Mouse (Mus musculus) intestine, embryonic 15.5 days (tissue): ENCODE data around the gene Prkar1b. TPM values are rescaled to one million over a fixed set of nuclear protein-coding genes. Genes with fewer than 3 reads are reported as not detected.

Experiments
- ATAC-seq: fragments of 200-750 bp; cut with Nextera tagmentation; 2 replicates; pipeline ENCODE4 v1.8.0; 2017; ENCODE audit warnings: moderate TSS enrichment, moderate library complexity
- H3K27ac ChIP-seq: fragments of 300-500 bp; sonication (generic); 2 replicates; pipeline ENCODE4 v1.5.1; 2015; ENCODE audit warnings: mild to moderate bottlenecking, inconsistent platforms
- H3K27me3 ChIP-seq: fragments of 300-500 bp; sonication (generic); replicated peaks from 2 replicates; pipeline ENCODE4 v1.6.1; 2015; ENCODE audit warnings: inconsistent platforms
- H3K36me3 ChIP-seq: fragments of 300-500 bp; sonication (generic); 2 replicates; pipeline ENCODE4 v1.6.1; 2015; ENCODE audit warnings: inconsistent platforms
- H3K4me1 ChIP-seq: fragments of 300-500 bp; sonication (generic); replicated peaks from 2 replicates; pipeline ENCODE4 v1.6.1; 2015; ENCODE audit warnings: inconsistent platforms
- H3K4me2 ChIP-seq: fragments of 300-500 bp; sonication (generic); replicated peaks from 2 replicates; pipeline ENCODE4 v1.6.1; 2015; ENCODE audit warnings: mild to moderate bottlenecking, inconsistent platforms
- H3K4me3 ChIP-seq: fragments of 300-500 bp; sonication (generic); replicated peaks from 2 replicates; pipeline ENCODE4 v1.5.1; 2015; ENCODE audit warnings: inconsistent platforms
- H3K9ac ChIP-seq: fragments of 300-500 bp; sonication (generic); 2 replicates; pipeline ENCODE4 v1.6.1; 2015; ENCODE audit warnings: inconsistent platforms
- H3K9me3 ChIP-seq: fragments of 300-500 bp; sonication (generic); 2 replicates; pipeline ENCODE4 v1.6.1; 2016; ENCODE audit warnings: inconsistent platforms
- WGBS: fragments of 180-500 bp; shearing (Covaris S2); methylation state at CpG from one replicate; pipeline ENCODE4 v1.1.7; 2015; 5-methylcytosine and 5-hydroxymethylcytosine counted together
- polyA plus RNA-seq: library from polyadenylated mRNA; unstranded; fragments of >200 nt; fragmentation: Nextera tagmentation; extraction: Ambion mirVana; gene quantifications from 2 replicates; pipeline ENCODE4 v1.2.1, GENCODE M21; 2015

Prkar1b gene
- polyA plus RNA-seq, 1 experiment from 2014 or later = 26.1 TPM

GRCm38 (mm10) chr5:139091713-139092112 lies 58.1 kb downstream of the Prkar1b start:
- Histone ChIP-seq H3K36me3 (no peaks in the 10 kb centered on the region), H3K27ac (no peak overlapping the region), H3K27me3 (no peaks in the 10 kb centered on the region), H3K4me2 (no peak overlapping the region), H3K9me3 (no peaks in the 10 kb centered on the region), H3K9ac (no peak overlapping the region), H3K4me1 (peaks cover 9% of the 10 kb centered on the region), H3K4me3 (no peak overlapping the region)
- 87% methylated on average over 3 of the region's 3 CpGs for WGBS
- ATAC-seq = no peak

DNA sequence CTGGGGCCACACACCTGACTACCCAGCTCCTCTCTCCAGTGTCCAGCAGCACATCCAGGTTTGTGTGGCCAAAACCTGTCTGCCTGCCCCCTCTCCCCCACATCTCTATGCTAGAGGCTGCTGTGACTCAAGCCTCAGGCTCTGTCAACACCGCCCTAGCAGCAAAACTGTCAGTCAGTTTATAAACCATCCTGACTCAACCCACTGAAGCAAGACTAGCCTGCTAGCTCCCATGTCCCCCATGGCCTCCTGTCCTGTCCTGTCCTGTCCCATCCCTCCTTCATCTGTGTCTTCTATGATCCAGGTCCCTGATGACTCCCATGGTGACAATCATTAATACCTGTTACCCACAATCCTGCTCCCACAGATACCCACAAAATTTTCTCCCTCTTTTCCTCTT lies 59.6 kb downstream of the Prkar1b start:
- Histone ChIP-seq H3K27ac (no peak overlapping the region), H3K4me3 (no peak overlapping the region), H3K27me3 (no peaks in the 10 kb centered on the region), H3K4me1 (peaks cover 3% of the 10 kb centered on the region; the same call in 1 of the 2 replicates), H3K36me3 (no peaks in the 10 kb centered on the region), H3K9ac (no peak overlapping the region), H3K4me2 (no peak overlapping the region), H3K9me3 (no peaks in the 10 kb centered on the region)
- ATAC-seq = no peak
- WGBS = 72% methylated on average over 1 of the region's 1 CpGs

DNA sequence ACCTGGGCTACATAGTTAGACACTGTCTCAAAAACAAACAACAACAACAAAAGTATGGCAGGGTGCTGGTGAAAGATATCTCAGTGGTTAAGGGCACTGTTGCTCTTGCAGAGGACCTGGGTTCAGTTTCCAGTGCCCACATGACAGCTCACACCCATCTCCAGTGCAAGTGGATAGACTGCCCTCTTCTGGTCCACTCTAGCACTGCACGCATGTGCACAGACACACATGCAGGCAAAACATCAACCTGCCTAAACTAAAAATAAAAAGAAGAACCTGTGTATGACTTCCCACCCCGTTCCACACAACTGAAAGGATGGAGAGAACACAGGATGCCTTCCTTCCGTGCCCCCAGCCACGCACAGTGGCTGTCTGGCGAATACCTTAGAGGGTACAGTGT lies 61.6 kb downstream of the Prkar1b start:
- Histone ChIP-seq H3K36me3 (no peaks in the 10 kb centered on the region), H3K9me3 (no peaks in the 10 kb centered on the region), H3K9ac (no peak overlapping the region), H3K4me3 (no peak overlapping the region), H3K27ac (no peak overlapping the region), H3K4me1 (peaks cover 6% of the 10 kb centered on the region), H3K4me2 (no peak overlapping the region), H3K27me3 (no peaks in the 10 kb centered on the region)
- WGBS = 97% methylated on average over 5 of the region's 5 CpGs
- ATAC-seq = no peak

DNA sequence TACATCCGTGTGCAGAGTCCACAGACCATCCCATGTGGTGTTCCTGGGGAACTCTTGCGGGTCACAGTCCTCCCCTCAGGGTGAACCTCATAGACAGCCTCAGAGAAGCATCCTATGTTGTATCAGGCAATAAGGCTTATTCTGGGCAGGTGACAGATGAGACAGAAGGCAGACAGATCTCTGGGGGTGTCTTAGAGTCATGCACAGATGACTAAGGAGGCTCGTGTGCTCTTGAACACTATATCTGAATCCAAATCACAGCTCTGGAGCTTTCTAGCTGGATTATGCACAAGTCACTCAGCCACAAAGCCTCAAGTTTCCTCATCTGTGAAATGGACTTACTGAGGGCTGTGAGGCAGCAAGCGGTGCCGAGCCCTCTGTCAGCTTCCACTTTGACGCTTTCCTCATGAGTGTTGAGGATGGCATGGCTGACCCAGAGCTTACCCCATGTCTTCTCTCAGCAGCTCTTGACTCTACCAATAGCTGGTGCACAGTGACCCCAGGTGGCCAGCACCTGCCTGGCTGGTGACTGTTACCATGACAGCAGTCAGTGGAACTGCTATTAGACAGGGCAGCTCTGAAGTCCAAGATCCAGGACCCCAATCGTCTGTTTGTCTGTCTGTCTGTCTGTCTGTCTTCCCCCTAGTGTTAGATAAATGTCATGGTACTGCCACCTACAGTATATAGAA lies 64.8 kb downstream of the Prkar1b start:
- H3K4me2 ChIP-seq = no peak overlapping the region
- peak; percentile 75 for ATAC-seq
- H3K4me1 ChIP-seq = peaks cover 24% of the 10 kb centered on the region
- 72% methylated on average over 7 of the region's 7 CpGs for whole genome bisulfite sequencing
- no peak overlapping the region for H3K27ac ChIP-seq
- no peaks in the 10 kb centered on the region for H3K9me3 ChIP-seq
- no peaks in the 10 kb centered on the region for H3K27me3 ChIP-seq
- H3K9ac ChIP-seq = no peak overlapping the region
- no peak overlapping the region for H3K4me3 ChIP-seq
- H3K36me3 ChIP-seq = no peaks in the 10 kb centered on the region

- no peaks in the 10 kb centered on the region for H3K9me3 ChIP-seq
- ATAC-seq = no peak
- H3K4me1 ChIP-seq = peaks cover 24% of the 10 kb centered on the region
- H3K4me3 ChIP-seq = no peak overlapping the region
- WGBS = 91% methylated on average over 6 of the region's 6 CpGs
- no peak overlapping the region for H3K4me2 ChIP-seq
- no peak overlapping the region for H3K9ac ChIP-seq
- no peak overlapping the region for H3K27ac ChIP-seq
- no peaks in the 10 kb centered on the region for H3K27me3 ChIP-seq
- H3K36me3 ChIP-seq = no peaks in the 10 kb centered on the region
These were observed 65.5 kb downstream of the Prkar1b start for GRCm38 (mm10) chr5:139084302-139084701.

- WGBS = 68% methylated on average over 4 of the region's 4 CpGs
- no peak overlapping the region for H3K4me3 ChIP-seq
- H3K9me3 ChIP-seq = no peaks in the 10 kb centered on the region
- H3K4me1 ChIP-seq = peaks cover 24% of the 10 kb centered on the region
- no peaks in the 10 kb centered on the region for H3K27me3 ChIP-seq
- H3K36me3 ChIP-seq = no peaks in the 10 kb centered on the region
- no peak overlapping the region for H3K4me2 ChIP-seq
- no peak overlapping the region for H3K9ac ChIP-seq
- ATAC-seq = peak; percentile 36; the same call in 1 of the 2 replicates
- H3K27ac ChIP-seq = no peak overlapping the region
These were observed 66.0 kb downstream of the Prkar1b start for GRCm38 (mm10) chr5:139083841-139084240.

DNA sequence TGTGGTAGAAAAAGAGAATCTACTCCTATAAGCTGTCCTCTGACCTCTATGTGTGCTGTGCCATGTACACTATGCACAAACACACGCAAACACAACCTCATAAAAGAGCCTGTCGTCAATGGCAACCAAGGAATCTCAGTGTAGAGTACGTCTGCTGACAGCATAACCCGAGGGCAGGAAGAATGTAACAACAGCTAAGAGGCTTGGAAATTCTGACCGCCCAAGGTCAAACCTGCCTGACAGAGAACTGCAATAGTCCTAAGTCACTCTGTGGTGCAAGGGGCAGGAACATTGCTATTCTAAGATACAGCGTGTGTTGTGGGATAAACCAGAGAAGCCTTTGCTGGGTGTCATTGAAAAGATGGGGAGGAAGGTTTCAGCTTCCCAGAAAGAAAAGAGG lies 68.4 kb downstream of the Prkar1b start:
- no peaks in the 10 kb centered on the region for H3K36me3 ChIP-seq
- H3K27me3 ChIP-seq = no peaks in the 10 kb centered on the region
- 21% methylated on average over 6 of the region's 6 CpGs for WGBS
- H3K4me2 ChIP-seq = no peak overlapping the region
- ATAC-seq = no peak
- H3K4me3 ChIP-seq = no peak overlapping the region
- H3K9me3 ChIP-seq = no peaks in the 10 kb centered on the region
- H3K4me1 ChIP-seq = peaks cover 43% of the 10 kb centered on the region
- no peak overlapping the region for H3K27ac ChIP-seq
- H3K9ac ChIP-seq = no peak overlapping the region

DNA sequence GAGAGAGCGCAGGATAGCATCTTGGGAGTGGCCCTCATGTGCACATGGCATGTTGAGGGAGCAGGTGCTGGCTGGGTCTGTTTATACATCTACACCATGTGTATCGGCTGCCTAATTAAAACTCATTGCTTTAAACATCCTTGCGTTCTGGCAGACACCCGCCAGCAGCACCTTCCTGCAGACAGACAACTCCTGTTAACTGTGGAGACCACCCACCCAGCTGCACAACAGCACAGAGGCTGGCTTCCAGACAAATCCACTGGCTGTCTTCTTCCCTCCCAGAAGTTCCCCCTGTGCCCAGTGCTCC lies 71.7 kb downstream of the Prkar1b start:
- H3K4me1 ChIP-seq = peaks cover 47% of the 10 kb centered on the region
- no peaks in the 10 kb centered on the region for H3K27me3 ChIP-seq
- H3K36me3 ChIP-seq = no peaks in the 10 kb centered on the region
- WGBS = 33% methylated on average over 4 of the region's 4 CpGs
- no peak overlapping the region for H3K9ac ChIP-seq
- H3K27ac ChIP-seq = peak overlapping the region; percentile 65
- ATAC-seq = no peak
- H3K4me2 ChIP-seq = no peak overlapping the region
- H3K9me3 ChIP-seq = no peaks in the 10 kb centered on the region
- no peak overlapping the region for H3K4me3 ChIP-seq

DNA sequence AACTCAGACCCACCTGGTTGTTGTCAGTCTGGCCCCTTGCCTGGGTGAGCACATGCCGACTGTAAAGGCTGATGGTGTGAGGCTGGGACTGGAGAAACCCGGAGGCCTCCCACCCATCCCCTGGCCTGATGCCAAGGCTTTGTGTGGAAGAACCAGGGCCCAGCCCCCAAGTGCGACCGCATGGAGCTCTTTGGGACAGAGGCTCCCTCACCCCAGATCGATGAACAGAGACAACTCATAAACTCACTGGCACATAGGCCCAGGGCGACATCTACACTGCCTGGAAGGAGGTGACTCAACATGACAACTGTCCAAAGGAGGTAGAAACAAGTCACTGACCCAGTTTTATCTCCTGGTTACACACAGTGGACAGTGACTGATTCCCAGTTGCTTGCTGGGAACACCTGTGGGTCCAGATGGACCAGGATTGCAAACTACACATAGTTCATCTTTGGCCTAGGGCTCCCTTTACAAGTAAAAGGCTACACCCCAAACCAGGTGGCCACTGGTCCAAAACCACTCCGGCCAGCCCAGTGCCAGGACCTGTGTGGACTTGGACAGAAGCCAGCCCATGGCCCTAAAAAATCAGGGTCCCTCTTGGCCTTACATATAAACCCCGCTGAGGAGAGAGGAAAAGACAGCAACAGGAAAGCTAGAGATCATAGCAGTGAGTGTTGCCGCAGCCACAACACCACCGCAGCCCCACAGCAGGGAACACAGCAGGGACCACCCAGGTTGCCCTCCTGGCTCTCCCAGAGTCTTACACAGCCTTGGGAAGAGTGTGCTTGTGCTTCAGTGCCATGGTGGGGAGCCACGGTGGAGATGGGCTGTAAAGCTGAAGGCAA lies 72.3 kb downstream of the Prkar1b start:
- no peak overlapping the region for H3K4me2 ChIP-seq
- peak; percentile 29; the same call in 1 of the 2 replicates for ATAC-seq
- no peaks in the 10 kb centered on the region for H3K36me3 ChIP-seq
- H3K27ac ChIP-seq = peak overlapping the region; percentile 65
- H3K4me1 ChIP-seq = peaks cover 47% of the 10 kb centered on the region
- 28% methylated on average over 11 of the region's 11 CpGs for WGBS
- H3K4me3 ChIP-seq = no peak overlapping the region
- no peaks in the 10 kb centered on the region for H3K9me3 ChIP-seq
- H3K9ac ChIP-seq = no peak overlapping the region
- H3K27me3 ChIP-seq = no peaks in the 10 kb centered on the region

DNA sequence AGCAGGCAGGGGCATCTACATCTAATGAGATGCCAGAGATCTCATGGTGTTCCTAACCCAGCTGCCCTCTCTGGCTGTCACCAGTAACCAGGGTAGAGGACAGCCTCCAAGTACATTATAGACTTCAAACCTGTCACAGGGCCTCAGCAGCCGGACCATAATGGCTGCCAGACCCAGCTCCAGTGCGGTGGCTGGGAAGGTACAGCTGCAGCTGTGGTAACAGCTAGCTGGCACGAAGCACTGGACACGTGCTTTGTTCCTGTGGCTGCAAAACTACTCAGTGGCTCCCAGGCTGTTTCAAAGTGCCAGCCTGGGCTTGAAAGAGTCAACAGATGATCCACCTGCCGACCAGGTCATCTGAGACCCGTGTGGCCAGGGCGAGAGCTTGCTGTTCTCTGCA lies 73.4 kb downstream of the Prkar1b start:
- Histone ChIP-seq H3K4me3 (no peak overlapping the region), H3K27ac (no peak overlapping the region), H3K36me3 (no peaks in the 10 kb centered on the region), H3K4me1 (peaks cover 43% of the 10 kb centered on the region), H3K4me2 (no peak overlapping the region), H3K27me3 (no peaks in the 10 kb centered on the region), H3K9me3 (no peaks in the 10 kb centered on the region), H3K9ac (no peak overlapping the region)
- no peak for ATAC-seq
- WGBS = 69% methylated on average over 7 of the region's 7 CpGs

DNA sequence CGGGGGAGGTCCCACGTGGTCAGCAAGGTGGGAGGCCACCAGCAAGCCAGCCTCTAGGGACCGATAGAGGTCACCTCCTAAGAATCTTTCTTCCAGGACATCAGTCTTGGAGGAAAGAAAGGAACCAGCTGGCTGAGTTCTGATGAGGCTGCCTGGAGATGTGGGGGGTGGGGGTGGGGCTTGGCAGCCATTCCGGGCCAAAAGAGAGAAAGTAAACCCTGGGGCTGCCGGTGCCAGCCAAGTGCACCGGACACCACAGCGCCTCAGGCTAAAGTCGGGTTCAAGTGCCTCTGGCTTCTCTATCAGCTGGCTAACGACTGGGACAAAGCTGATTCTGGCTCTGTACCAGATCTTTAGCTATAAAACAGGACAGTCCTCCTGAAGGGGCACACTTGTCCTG lies 74.0 kb downstream of the Prkar1b start:
- Histone ChIP-seq H3K27me3 (no peaks in the 10 kb centered on the region), H3K4me1 (peaks cover 38% of the 10 kb centered on the region), H3K27ac (no peak overlapping the region), H3K9me3 (no peaks in the 10 kb centered on the region), H3K4me3 (no peak overlapping the region), H3K4me2 (no peak overlapping the region), H3K36me3 (no peaks in the 10 kb centered on the region), H3K9ac (no peak overlapping the region)
- no peak for ATAC-seq
- WGBS = 32% methylated on average over 7 of the region's 9 CpGs

GRCm38 (mm10) chr5:139075125-139075524 lies 74.7 kb downstream of the Prkar1b start:
- peak; percentile 42; the same call in 1 of the 2 replicates for ATAC-seq
- Histone ChIP-seq H3K36me3 (no peaks in the 10 kb centered on the region), H3K27ac (no peak overlapping the region), H3K4me3 (no peak overlapping the region), H3K27me3 (no peaks in the 10 kb centered on the region), H3K9me3 (no peaks in the 10 kb centered on the region), H3K4me2 (no peak overlapping the region), H3K4me1 (peaks cover 38% of the 10 kb centered on the region), H3K9ac (no peak overlapping the region)
- WGBS = 39% methylated on average over 3 of the region's 3 CpGs

DNA sequence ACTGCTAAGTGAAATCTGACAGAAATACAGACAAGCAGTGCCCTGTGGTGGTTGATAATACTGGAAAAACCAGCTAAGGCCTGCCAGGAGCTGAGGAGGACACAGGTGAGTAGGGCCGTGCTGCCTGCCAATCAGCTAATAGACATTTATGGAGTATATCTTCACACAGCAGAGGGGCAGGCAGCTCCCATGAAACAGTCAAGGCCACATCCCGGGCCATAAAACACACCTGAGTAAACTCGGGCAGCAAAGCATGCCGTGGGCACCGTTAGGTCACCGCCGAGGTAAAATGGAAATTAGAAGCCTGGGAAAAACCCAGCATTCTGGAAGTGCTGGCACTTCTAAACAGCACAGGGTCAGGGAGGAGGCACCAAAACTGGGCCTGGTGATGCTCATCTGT lies 75.8 kb downstream of the Prkar1b start:
- Histone ChIP-seq H3K9ac (no peak overlapping the region), H3K27me3 (no peaks in the 10 kb centered on the region), H3K27ac (peak overlapping the region; percentile 62; the same call in 1 of the 2 replicates), H3K4me1 (peaks cover 38% of the 10 kb centered on the region), H3K4me2 (no peak overlapping the region; the same call in 1 of the 2 replicates), H3K36me3 (no peaks in the 10 kb centered on the region), H3K9me3 (no peaks in the 10 kb centered on the region), H3K4me3 (no peak overlapping the region)
- ATAC-seq = peak; percentile 87
- WGBS = 56% methylated on average over 7 of the region's 7 CpGs
